ENCODE assay signal across 31 mouse cellular contexts in the genomic region with DNA sequence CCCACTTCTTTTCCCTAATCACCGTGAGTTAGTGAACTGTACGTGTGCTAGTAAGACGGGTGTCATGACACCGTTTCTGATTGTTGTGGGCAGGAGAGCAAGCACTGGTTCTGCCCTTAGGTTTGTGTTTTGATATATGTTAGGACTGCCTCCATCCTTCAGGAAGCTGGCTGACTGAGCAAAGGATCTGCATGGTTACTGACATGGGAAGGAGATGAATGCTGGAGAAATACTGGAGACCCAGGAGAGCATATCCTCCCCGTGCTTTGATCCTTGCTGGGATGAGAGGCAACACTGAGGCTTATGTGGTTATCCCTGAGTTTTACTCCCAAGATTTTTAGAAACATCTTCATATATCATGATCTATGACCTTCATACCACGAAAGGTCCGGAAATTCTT.
"Had no signal": no experiment of that assay in that cellular context is flagged by ENCODE, and none has a peak within 500 bp of the region (broad histone marks: within the 10 kb centered on the region; RNA-seq: fewer than 3 reads in every experiment).

No protein-coding gene starts in this region.

- H3K9ac ChIP-seq: heart, embryonic 12.5 days; heart, embryonic 13.5 days; heart, embryonic 15.5 days; hindbrain, embryonic 12.5 days; hindbrain, embryonic 13.5 days; hindbrain, embryonic 14.5 days; hindbrain, embryonic 15.5 days; intestine, embryonic 15.5 days had no signal

- H3K4me2 ChIP-seq: heart, embryonic 11.5 days; heart, embryonic 12.5 days; heart, embryonic 13.5 days; heart, embryonic 15.5 days; hindbrain, embryonic 12.5 days; hindbrain, embryonic 13.5 days; hindbrain, embryonic 14.5 days; hindbrain, embryonic 15.5 days; intestine, embryonic 15.5 days had no signal

- H3K4me1 ChIP-seq: heart, embryonic 10.5 days; heart, embryonic 12.5 days; heart, embryonic 15.5 days; hindbrain, embryonic 10.5 days; hindbrain, embryonic 12.5 days; hindbrain, embryonic 13.5 days; hindbrain, embryonic 15.5 days; intestine, embryonic 15.5 days had no signal

- H3K4me3 ChIP-seq: heart, adult 2 months; heart, embryonic 10.5 days; heart, embryonic 12.5 days; heart, embryonic 13.5 days; heart, embryonic 15.5 days; hindbrain, embryonic 10.5 days; hindbrain, embryonic 12.5 days; hindbrain, embryonic 13.5 days; hindbrain, embryonic 15.5 days; intestine, embryonic 15.5 days; layer of hippocampus, adult 2 months; left cerebral cortex, adult 2 months had no signal

- ATAC-seq: hindbrain, embryonic 16.5 days; hindbrain, postnatal 0 days; inflammation-experienced regulatory T-cells, adult 6 months; intestine, embryonic 15.5 days; intestine, embryonic 16.5 days; intestine, postnatal 0 days had no signal

- DNase-seq: heart, adult 18-20 months; heart, adult 2 months; heart, postnatal 10 days; heart, postnatal 14 days; heart, postnatal 36 days; heart, postnatal 4 days; kidney, adult 2 months; kidney, adult 8-10 months; kidney, adult 9 months; kidney, postnatal 14 days; kidney, postnatal 36 days; layer of hippocampus, adult 9-11 months; layer of hippocampus, postnatal 36 days had no signal

- H3K27me3 ChIP-seq: heart, embryonic 12.5 days; heart, embryonic 13.5 days; heart, embryonic 15.5 days; hindbrain, embryonic 12.5 days; hindbrain, embryonic 13.5 days; hindbrain, embryonic 15.5 days; intestine, embryonic 15.5 days had no signal

- H3K36me3 ChIP-seq: heart, embryonic 10.5 days; heart, embryonic 12.5 days; heart, embryonic 13.5 days; heart, embryonic 15.5 days; hindbrain, embryonic 10.5 days; hindbrain, embryonic 12.5 days; hindbrain, embryonic 13.5 days; hindbrain, embryonic 15.5 days; intestine, embryonic 15.5 days had no signal

- H3K27ac ChIP-seq: heart, adult 2 months; heart, embryonic 10.5 days; heart, embryonic 13.5 days; heart, embryonic 15.5 days; hindbrain, embryonic 10.5 days; hindbrain, embryonic 12.5 days; hindbrain, embryonic 13.5 days; hindbrain, embryonic 14.5 days; hindbrain, embryonic 15.5 days; hindbrain, postnatal 0 days; intestine, embryonic 15.5 days; layer of hippocampus, adult 2 months; left cerebral cortex, adult 2 months had no signal

- H3K9me3 ChIP-seq: heart, embryonic 10.5 days; heart, embryonic 12.5 days; heart, embryonic 13.5 days; heart, embryonic 15.5 days; hindbrain, embryonic 10.5 days; hindbrain, embryonic 12.5 days; hindbrain, embryonic 13.5 days; hindbrain, embryonic 15.5 days; intestine, embryonic 15.5 days had no signal
